Mouse (Mus musculus): Measurements from ENCODE around the gene Pcnt. TPM values are rescaled to one million over a fixed set of nuclear protein-coding genes. Genes with fewer than 3 reads are reported as not detected.

Gene Pcnt
- polyA plus RNA-seq, 1 experiment from 2014 or later, result 13.6 TPM

GRCm38 (mm10) chr10:76345540-76345902, 97.1 kb downstream of the Pcnt start:
- Histone ChIP-seq H3K4me2 (peak overlapping the region; percentile 85), H3K27ac (peak overlapping the region; percentile 64), H3K27me3 (replicated peaks) (no peaks in the 10 kb centered on the region), H3K9ac (peak overlapping the region; percentile 56), H3K9me3 (no peaks in the 10 kb centered on the region), H3K36me3 (peaks cover 7% of the 10 kb centered on the region; the same call in 1 of the 2 replicates), H3K4me3 (replicated peaks) (peak overlapping the region; percentile 90), H3K4me1 (peaks cover 9% of the 10 kb centered on the region)
- peak; percentile 36 for ATAC-seq (ENCODE audit: insufficient read depth, low FRiP score, low read depth)
- 2% methylated on average over 12 of the region's 12 CpGs for WGBS

GRCm38 (mm10) chr10:76344711-76345539, 97.7 kb downstream of the Pcnt start, which contains the start of gene Dip2a:
Gene Dip2a, minus strand, starts transcription at chr10:76345291.
- under 1% methylated on average over 71 of the region's 94 CpGs for WGBS
- ATAC-seq (ENCODE audit: insufficient read depth, low FRiP score, low read depth), result peak; percentile 92
- H3K9me3 ChIP-seq, result no peaks in the 10 kb centered on the region

GRCm38 (mm10) chr10:76334350-76334749, 108.2 kb downstream of the Pcnt start:
- no peak overlapping the region for H3K4me3 ChIP-seq (replicated peaks)
- H3K9ac ChIP-seq, result no peak overlapping the region
- WGBS, result 46% methylated on average over 4 of the region's 4 CpGs
- no peak overlapping the region for H3K4me2 ChIP-seq
- no peaks in the 10 kb centered on the region for H3K9me3 ChIP-seq
- no peaks in the 10 kb centered on the region for H3K27me3 ChIP-seq (replicated peaks)
- no peaks in the 10 kb centered on the region for H3K4me1 ChIP-seq
- ATAC-seq (ENCODE audit: insufficient read depth, low FRiP score, low read depth), result no peak
- H3K36me3 ChIP-seq, result no peaks in the 10 kb centered on the region
- H3K27ac ChIP-seq, result no peak overlapping the region

More at GRCm38 (mm10) chr10:76344711-76345539, 97.7 kb downstream of the Pcnt start, which contains the start of gene Dip2a:
- H3K4me2 ChIP-seq, result peak within 1 kb of the TSS; percentile 85
- H3K27me3 ChIP-seq (replicated peaks), result no peaks in the 10 kb centered on the region
- H3K9ac ChIP-seq, result peak within 1 kb of the TSS; percentile 87
- peak within 1 kb of the TSS; percentile 90 for H3K4me3 ChIP-seq (replicated peaks)
- 0 out of 2 replicates have a peak, but pooled peaks cover 4% of the 10 kb centered on the region for H3K36me3 ChIP-seq
- peaks cover 9% of the 10 kb centered on the region for H3K4me1 ChIP-seq
- peak within 1 kb of the TSS; percentile 83 for H3K27ac ChIP-seq

- no peak overlapping the region for H3K9ac ChIP-seq
- H3K27me3 ChIP-seq (replicated peaks), result no peaks in the 10 kb centered on the region
- no peaks in the 10 kb centered on the region for H3K36me3 ChIP-seq
- H3K4me2 ChIP-seq, result no peak overlapping the region
- no peaks in the 10 kb centered on the region for H3K9me3 ChIP-seq
- no peak overlapping the region for H3K4me3 ChIP-seq (replicated peaks)
- H3K4me1 ChIP-seq, result no peaks in the 10 kb centered on the region
- no peak overlapping the region for H3K27ac ChIP-seq
- 68% methylated on average over 2 of the region's 2 CpGs for WGBS
- no peak for ATAC-seq (ENCODE audit: insufficient read depth, low FRiP score, low read depth)
Measured at GRCm38 (mm10) chr10:76332040-76332439, 110.5 kb downstream of the Pcnt start.

- Histone ChIP-seq H3K4me2 (no peak overlapping the region), H3K9ac (no peak overlapping the region), H3K27me3 (replicated peaks) (no peaks in the 10 kb centered on the region), H3K27ac (no peak overlapping the region), H3K36me3 (no peaks in the 10 kb centered on the region), H3K9me3 (no peaks in the 10 kb centered on the region), H3K4me1 (no peaks in the 10 kb centered on the region), H3K4me3 (replicated peaks) (no peak overlapping the region)
- ATAC-seq (ENCODE audit: insufficient read depth, low FRiP score, low read depth), result no peak
- WGBS, result 80% methylated on average over 4 of the region's 4 CpGs
Measured at GRCm38 (mm10) chr10:76329093-76329492, 113.5 kb downstream of the Pcnt start.

GRCm38 (mm10) chr10:76328574-76328973, 114.0 kb downstream of the Pcnt start:
- 85% methylated on average over 3 of the region's 3 CpGs for WGBS
- Histone ChIP-seq H3K9me3 (no peaks in the 10 kb centered on the region), H3K36me3 (no peaks in the 10 kb centered on the region), H3K4me1 (no peaks in the 10 kb centered on the region), H3K27ac (no peak overlapping the region), H3K4me2 (no peak overlapping the region), H3K4me3 (replicated peaks) (no peak overlapping the region), H3K9ac (no peak overlapping the region), H3K27me3 (replicated peaks) (no peaks in the 10 kb centered on the region)
- ATAC-seq (ENCODE audit: insufficient read depth, low FRiP score, low read depth), result no peak

GRCm38 (mm10) chr10:76326304-76327006, 116.1 kb downstream of the Pcnt start:
- H3K4me2 ChIP-seq, result no peak overlapping the region
- H3K4me1 ChIP-seq, result no peaks in the 10 kb centered on the region
- WGBS, result 72% methylated on average over 6 of the region's 6 CpGs
- no peak for ATAC-seq (ENCODE audit: insufficient read depth, low FRiP score, low read depth)
- no peak overlapping the region for H3K27ac ChIP-seq
- H3K27me3 ChIP-seq (replicated peaks), result no peaks in the 10 kb centered on the region
- H3K9me3 ChIP-seq, result no peaks in the 10 kb centered on the region
- H3K36me3 ChIP-seq, result no peaks in the 10 kb centered on the region
- H3K9ac ChIP-seq, result no peak overlapping the region
- no peak overlapping the region for H3K4me3 ChIP-seq (replicated peaks)

GRCm38 (mm10) chr10:76317623-76318022, 125.0 kb downstream of the Pcnt start:
- no peak overlapping the region for H3K4me3 ChIP-seq (replicated peaks)
- H3K9me3 ChIP-seq, result no peaks in the 10 kb centered on the region
- no peaks in the 10 kb centered on the region for H3K27me3 ChIP-seq (replicated peaks)
- 82% methylated on average over 12 of the region's 12 CpGs for WGBS
- no peaks in the 10 kb centered on the region for H3K4me1 ChIP-seq
- no peak overlapping the region for H3K9ac ChIP-seq
- ATAC-seq (ENCODE audit: insufficient read depth, low FRiP score, low read depth), result no peak
- H3K27ac ChIP-seq, result no peak overlapping the region
- H3K4me2 ChIP-seq, result no peak overlapping the region
- H3K36me3 ChIP-seq, result peaks cover 17% of the 10 kb centered on the region

- no peaks in the 10 kb centered on the region for H3K9me3 ChIP-seq
- H3K4me1 ChIP-seq, result no peaks in the 10 kb centered on the region
- no peak overlapping the region for H3K9ac ChIP-seq
- H3K4me2 ChIP-seq, result no peak overlapping the region
- H3K4me3 ChIP-seq (replicated peaks), result no peak overlapping the region
- no peak for ATAC-seq (ENCODE audit: insufficient read depth, low FRiP score, low read depth)
- no peak overlapping the region for H3K27ac ChIP-seq
- H3K27me3 ChIP-seq (replicated peaks), result no peaks in the 10 kb centered on the region
- H3K36me3 ChIP-seq, result peaks cover 17% of the 10 kb centered on the region
- WGBS, result 68% methylated on average over 7 of the region's 7 CpGs
Measured at GRCm38 (mm10) chr10:76316194-76316593, 126.4 kb downstream of the Pcnt start.

- H3K4me3 ChIP-seq (replicated peaks), result no peak overlapping the region
- no peak overlapping the region for H3K27ac ChIP-seq
- 80% methylated on average over 9 of the region's 9 CpGs for WGBS
- no peak overlapping the region for H3K4me2 ChIP-seq
- no peaks in the 10 kb centered on the region for H3K27me3 ChIP-seq (replicated peaks)
- no peak for ATAC-seq (ENCODE audit: insufficient read depth, low FRiP score, low read depth)
- H3K9me3 ChIP-seq, result no peaks in the 10 kb centered on the region
- no peaks in the 10 kb centered on the region for H3K4me1 ChIP-seq
- H3K9ac ChIP-seq, result no peak overlapping the region
- peaks cover 21% of the 10 kb centered on the region for H3K36me3 ChIP-seq
Measured at GRCm38 (mm10) chr10:76306738-76307137, 135.8 kb downstream of the Pcnt start.

All from stomach, embryonic 15.5 days (tissue).